Mouse (Mus musculus): ENCODE results near the gene Rassf1. TPM values are rescaled to one million over a fixed set of nuclear protein-coding genes. Genes with fewer than 3 reads are reported as not detected.

Rassf1 gene
- polyA plus RNA-seq, 1 experiment from 2014 or later: 47.7 TPM

DNA sequence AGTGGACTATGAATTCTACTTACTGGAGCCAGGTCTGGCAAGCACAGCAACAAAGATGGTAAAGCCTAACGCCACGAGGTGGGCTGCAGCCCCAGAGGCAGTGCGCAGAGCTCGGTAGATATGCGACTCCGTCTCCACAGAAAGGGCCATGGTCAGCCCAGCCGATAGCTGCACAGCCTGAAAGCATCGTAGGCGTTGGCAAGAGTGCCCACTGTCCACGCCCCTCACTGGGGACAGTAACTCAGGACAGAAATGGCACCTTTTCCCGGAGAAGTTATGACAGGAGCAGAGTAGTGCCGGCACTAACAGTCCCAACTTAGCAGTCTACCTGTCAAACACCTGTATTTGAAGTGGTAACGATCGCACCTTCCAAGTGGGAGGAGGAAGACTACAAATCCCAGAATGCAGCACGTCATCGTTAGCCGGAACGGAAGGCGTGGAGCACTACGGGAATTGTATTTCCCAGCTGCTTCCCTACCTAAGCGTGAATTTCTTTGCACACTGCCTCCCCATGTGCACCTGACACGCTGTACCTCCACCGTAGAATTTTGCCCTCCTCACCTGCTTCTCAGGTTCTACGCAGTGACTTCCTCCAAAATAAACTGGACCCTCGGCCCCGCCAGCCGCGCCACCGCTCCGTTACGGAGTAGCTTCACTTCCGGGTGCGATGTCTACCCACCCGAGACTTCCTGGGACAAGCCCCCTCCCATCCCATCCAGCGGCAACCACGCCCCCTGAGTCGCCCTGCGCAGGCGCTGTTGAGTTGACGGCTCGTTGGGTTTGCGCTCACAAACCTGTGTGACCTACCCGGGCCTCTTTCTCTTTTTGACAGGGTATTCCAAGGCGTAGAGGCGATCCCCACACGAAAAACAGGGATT is 9.6 kb upstream of the Rassf1 start, which contains the start of the genes Cyb561d2 and Nprl2:
Gene Cyb561d2, minus strand, starts transcription at position 720 of the 878 bp plus-strand sequence.
Gene Nprl2, plus strand, starts transcription at position 753 of the 878 bp plus-strand sequence.
- Histone ChIP-seq H3K4me2 (ENCODE audit: low read length) (peak within 1 kb of the TSS; percentile 94), H3K4me3 (ENCODE audit: control insufficient read depth in 1 of 2, insufficient read depth in 1 of 2, low read depth in 1 of 2, low read length in 2 of 2) (peak within 1 kb of the TSS; percentile 69 to 86), H3K9ac (ENCODE audit: low read length) (peak within 1 kb of the TSS; percentile 73), H3K4me1 (ENCODE audit: control insufficient read depth in 2 of 2, insufficient read depth in 2 of 2, low read length in 2 of 2) (peaks cover 18 to 28% of the 10 kb centered on the region in 2 experiments), H3K27ac (replicated peaks in 1 of 2; ENCODE audit: control insufficient read depth in 1 of 2, insufficient read depth in 1 of 2, low read depth in 2 of 2, low read length in 2 of 2) (peak within 1 kb of the TSS in 1 of 2 experiments; percentile 57; a peak in 2 of 4 replicates), H3K9me3 (ENCODE audit: control insufficient read depth, low read length) (no peaks in the 10 kb centered on the region), H3K27me3 (ENCODE audit: control insufficient read depth, insufficient read depth, low read length) (no peaks in the 10 kb centered on the region), H3K36me3 (ENCODE audit: control insufficient read depth, insufficient read depth, low read length) (peaks cover 54% of the 10 kb centered on the region)
- WGBS: under 1% methylated on average over 46 of the region's 46 CpGs
- ATAC-seq (ENCODE audit: insufficient number of reproducible peaks, insufficient read depth, low FRiP score, low read depth): peak; percentile 78

DNA sequence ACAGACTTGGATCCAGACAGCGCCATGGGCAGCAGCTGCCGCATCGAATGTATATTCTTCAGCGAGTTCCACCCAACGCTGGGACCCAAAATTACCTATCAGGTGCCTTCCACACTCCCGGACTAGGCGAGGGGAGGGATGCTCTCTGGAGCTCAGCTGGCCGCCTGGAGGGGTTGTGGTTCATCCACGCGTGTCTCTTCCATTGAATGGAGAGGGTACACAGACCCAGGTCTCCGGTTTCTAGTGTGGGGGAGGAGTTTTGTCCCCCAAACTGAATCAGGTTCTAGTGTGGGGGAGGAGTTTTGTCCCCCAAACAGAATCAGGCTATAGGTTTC is 9.0 kb upstream of the Rassf1 start:
- WGBS: 2% methylated on average over 11 of the region's 11 CpGs
- Histone ChIP-seq H3K4me3 (ENCODE audit: control insufficient read depth in 1 of 2, insufficient read depth in 1 of 2, low read depth in 1 of 2, low read length in 2 of 2) (peak overlapping the region; percentile 69 to 86), H3K9ac (ENCODE audit: low read length) (peak overlapping the region; percentile 73), H3K36me3 (ENCODE audit: control insufficient read depth, insufficient read depth, low read length) (peaks cover 52% of the 10 kb centered on the region), H3K9me3 (ENCODE audit: control insufficient read depth, low read length) (no peaks in the 10 kb centered on the region), H3K27ac (replicated peaks in 1 of 2; ENCODE audit: control insufficient read depth in 1 of 2, insufficient read depth in 1 of 2, low read depth in 2 of 2, low read length in 2 of 2) (peak overlapping the region in 1 of 2 experiments; percentile 31; a peak in 1 of 4 replicates), H3K4me1 (ENCODE audit: control insufficient read depth in 2 of 2, insufficient read depth in 2 of 2, low read length in 2 of 2) (peaks cover 18 to 28% of the 10 kb centered on the region in 2 experiments), H3K4me2 (ENCODE audit: low read length) (peak overlapping the region; percentile 94), H3K27me3 (ENCODE audit: control insufficient read depth, insufficient read depth, low read length) (no peaks in the 10 kb centered on the region)
- no peak for ATAC-seq (ENCODE audit: insufficient number of reproducible peaks, insufficient read depth, low FRiP score, low read depth)

DNA sequence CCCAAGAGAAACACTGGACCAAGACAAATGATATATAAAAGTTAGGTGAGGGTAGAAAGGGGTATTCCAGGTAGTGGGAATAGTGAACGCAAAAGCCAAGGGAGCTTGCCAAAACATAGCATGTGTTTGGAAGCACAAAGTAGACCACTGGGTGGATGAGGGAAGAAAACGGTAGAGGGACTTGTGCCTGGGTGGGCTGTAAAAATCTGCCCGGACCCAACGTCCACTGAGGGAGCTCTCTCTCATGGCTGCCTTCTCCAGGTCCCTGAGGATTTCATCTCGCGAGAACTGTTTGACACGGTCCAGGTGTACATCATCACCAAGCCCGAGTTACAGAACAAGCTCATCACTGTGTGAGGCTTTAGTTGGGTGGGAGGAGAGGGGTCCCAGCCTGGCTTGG is 8.6 kb upstream of the Rassf1 start:
- Histone ChIP-seq H3K27me3 (ENCODE audit: control insufficient read depth, insufficient read depth, low read length) (no peaks in the 10 kb centered on the region), H3K4me2 (ENCODE audit: low read length) (peak overlapping the region; percentile 94), H3K4me1 (ENCODE audit: control insufficient read depth in 2 of 2, insufficient read depth in 2 of 2, low read length in 2 of 2) (peaks cover 18 to 30% of the 10 kb centered on the region in 2 experiments), H3K9me3 (ENCODE audit: control insufficient read depth, low read length) (no peaks in the 10 kb centered on the region), H3K36me3 (ENCODE audit: control insufficient read depth, insufficient read depth, low read length) (peaks cover 48% of the 10 kb centered on the region), H3K27ac (replicated peaks in 1 of 2; ENCODE audit: control insufficient read depth in 1 of 2, insufficient read depth in 1 of 2, low read depth in 2 of 2, low read length in 2 of 2) (no peak overlapping the region), H3K9ac (ENCODE audit: low read length) (peak overlapping the region; percentile 73), H3K4me3 (ENCODE audit: control insufficient read depth in 1 of 2, insufficient read depth in 1 of 2, low read depth in 1 of 2, low read length in 2 of 2) (peak overlapping the region; percentile 69 to 86)
- 41% methylated on average over 8 of the region's 8 CpGs for WGBS
- no peak for ATAC-seq (ENCODE audit: insufficient number of reproducible peaks, insufficient read depth, low FRiP score, low read depth)

DNA sequence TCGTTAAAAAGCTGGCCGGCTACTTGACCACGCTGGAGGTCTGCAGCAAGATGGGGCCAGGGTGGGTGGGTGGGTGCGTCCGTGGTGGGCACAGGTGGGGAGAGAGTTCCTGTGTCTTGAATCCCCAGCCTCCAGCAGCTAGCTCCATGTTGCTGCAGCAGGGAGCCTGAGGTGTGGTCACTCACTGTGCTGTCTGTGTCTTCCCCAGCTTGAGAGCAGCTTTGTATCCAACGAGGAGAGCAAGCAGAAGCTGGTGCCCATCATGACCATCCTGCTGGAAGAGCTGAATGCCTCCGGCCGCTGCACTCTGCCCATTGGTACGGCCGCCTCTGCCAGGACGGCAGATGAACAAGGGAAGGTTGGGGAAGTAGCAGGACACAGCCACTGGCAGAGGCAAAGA is 8.1 kb upstream of the Rassf1 start:
- H3K4me2 ChIP-seq (ENCODE audit: low read length): no peak overlapping the region
- H3K27me3 ChIP-seq (ENCODE audit: control insufficient read depth, insufficient read depth, low read length): no peaks in the 10 kb centered on the region
- H3K4me3 ChIP-seq (ENCODE audit: control insufficient read depth in 1 of 2, insufficient read depth in 1 of 2, low read depth in 1 of 2, low read length in 2 of 2): no peak overlapping the region
- H3K9ac ChIP-seq (ENCODE audit: low read length): no peak overlapping the region
- ATAC-seq (ENCODE audit: insufficient number of reproducible peaks, insufficient read depth, low FRiP score, low read depth): no peak
- peaks cover 18 to 30% of the 10 kb centered on the region in 2 experiments for H3K4me1 ChIP-seq (ENCODE audit: control insufficient read depth in 2 of 2, insufficient read depth in 2 of 2, low read length in 2 of 2)
- WGBS: 82% methylated on average over 11 of the region's 11 CpGs
- peaks cover 42% of the 10 kb centered on the region for H3K36me3 ChIP-seq (ENCODE audit: control insufficient read depth, insufficient read depth, low read length)
- no peaks in the 10 kb centered on the region for H3K9me3 ChIP-seq (ENCODE audit: control insufficient read depth, low read length)
- H3K27ac ChIP-seq (replicated peaks in 1 of 2; ENCODE audit: control insufficient read depth in 1 of 2, insufficient read depth in 1 of 2, low read depth in 2 of 2, low read length in 2 of 2): no peak overlapping the region

DNA sequence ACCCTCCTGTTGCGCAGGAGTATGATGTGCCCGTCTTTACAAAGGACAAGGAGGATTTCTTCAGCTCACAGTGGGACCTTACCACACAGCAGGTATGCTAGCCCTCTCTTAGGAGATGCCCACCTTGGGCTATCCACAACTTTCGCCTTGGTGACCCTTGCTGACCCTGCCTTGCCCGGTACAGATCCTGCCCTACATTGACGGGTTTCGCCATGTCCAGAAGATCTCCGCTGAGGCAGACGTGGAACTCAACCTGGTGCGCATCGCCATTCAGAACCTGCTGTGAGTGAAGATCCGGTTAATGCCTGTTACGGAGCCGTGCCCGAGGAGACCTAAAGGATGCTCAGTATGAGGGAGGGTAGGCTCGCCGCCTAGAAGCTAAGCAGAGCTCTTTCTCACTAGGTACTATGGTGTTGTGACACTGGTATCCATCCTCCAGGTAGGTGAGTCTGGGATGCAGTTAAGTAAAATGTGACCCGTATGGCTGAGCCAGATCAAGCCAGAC is 7.1 kb upstream of the Rassf1 start:
- Histone ChIP-seq H3K4me3 (ENCODE audit: control insufficient read depth in 1 of 2, insufficient read depth in 1 of 2, low read depth in 1 of 2, low read length in 2 of 2) (no peak overlapping the region), H3K36me3 (ENCODE audit: control insufficient read depth, insufficient read depth, low read length) (peaks cover 33% of the 10 kb centered on the region), H3K4me1 (ENCODE audit: control insufficient read depth in 2 of 2, insufficient read depth in 2 of 2, low read length in 2 of 2) (peaks cover 18 to 30% of the 10 kb centered on the region in 2 experiments), H3K27me3 (ENCODE audit: control insufficient read depth, insufficient read depth, low read length) (no peaks in the 10 kb centered on the region), H3K27ac (replicated peaks in 1 of 2; ENCODE audit: control insufficient read depth in 1 of 2, insufficient read depth in 1 of 2, low read depth in 2 of 2, low read length in 2 of 2) (no peak overlapping the region), H3K9me3 (ENCODE audit: control insufficient read depth, low read length) (no peaks in the 10 kb centered on the region), H3K9ac (ENCODE audit: low read length) (no peak overlapping the region), H3K4me2 (ENCODE audit: low read length) (no peak overlapping the region)
- 91% methylated on average over 17 of the region's 17 CpGs for WGBS
- ATAC-seq (ENCODE audit: insufficient number of reproducible peaks, insufficient read depth, low FRiP score, low read depth): no peak

DNA sequence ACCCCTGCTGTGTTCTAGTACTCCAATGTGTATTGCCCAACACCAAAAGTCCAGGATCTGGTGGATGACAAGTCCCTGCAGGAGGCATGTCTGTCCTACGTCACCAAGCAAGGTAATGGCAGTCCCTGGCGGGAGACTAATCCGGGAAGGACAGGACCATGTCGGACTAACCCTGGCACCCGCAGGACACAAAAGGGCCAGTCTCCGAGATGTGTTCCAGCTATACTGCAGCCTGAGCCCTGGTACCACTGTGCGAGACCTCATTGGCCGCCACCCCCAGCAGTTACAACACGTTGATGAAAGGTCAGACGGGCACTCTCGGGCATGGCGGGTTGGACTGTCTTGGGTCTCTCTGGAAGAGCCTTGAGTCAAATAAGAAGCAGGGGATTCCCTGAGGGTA is 6.6 kb upstream of the Rassf1 start:
- ATAC-seq (ENCODE audit: insufficient number of reproducible peaks, insufficient read depth, low FRiP score, low read depth): no peak

DNA sequence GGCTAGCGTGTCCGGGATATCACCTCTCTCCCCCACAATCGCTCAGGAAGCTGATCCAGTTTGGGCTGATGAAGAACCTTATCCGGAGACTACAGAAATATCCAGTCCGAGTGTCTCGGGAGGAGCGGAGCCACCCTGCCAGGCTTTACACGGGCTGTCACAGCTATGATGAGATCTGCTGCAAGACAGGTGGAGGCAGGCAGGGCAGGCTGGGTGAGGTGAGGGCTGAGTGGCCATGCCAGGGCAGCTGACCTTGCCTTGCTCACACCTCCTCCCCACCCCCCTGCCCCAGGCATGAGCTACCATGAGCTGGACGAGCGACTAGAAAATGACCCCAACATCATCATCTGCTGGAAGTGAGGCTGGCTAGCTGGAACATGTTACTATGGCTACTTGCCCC is 6.2 kb upstream of the Rassf1 start:
- 83% methylated on average over 10 of the region's 10 CpGs for WGBS
- Histone ChIP-seq H3K4me3 (ENCODE audit: control insufficient read depth in 1 of 2, insufficient read depth in 1 of 2, low read depth in 1 of 2, low read length in 2 of 2) (no peak overlapping the region), H3K4me2 (ENCODE audit: low read length) (no peak overlapping the region), H3K27me3 (ENCODE audit: control insufficient read depth, insufficient read depth, low read length) (peaks cover 4% of the 10 kb centered on the region), H3K27ac (replicated peaks in 1 of 2; ENCODE audit: control insufficient read depth in 1 of 2, insufficient read depth in 1 of 2, low read depth in 2 of 2, low read length in 2 of 2) (no peak overlapping the region), H3K4me1 (ENCODE audit: control insufficient read depth in 2 of 2, insufficient read depth in 2 of 2, low read length in 2 of 2) (peaks cover 18 to 30% of the 10 kb centered on the region in 2 experiments), H3K9ac (ENCODE audit: low read length) (no peak overlapping the region), H3K36me3 (ENCODE audit: control insufficient read depth, insufficient read depth, low read length) (peaks cover 24% of the 10 kb centered on the region), H3K9me3 (ENCODE audit: control insufficient read depth, low read length) (no peaks in the 10 kb centered on the region)
- no peak for ATAC-seq (ENCODE audit: insufficient number of reproducible peaks, insufficient read depth, low FRiP score, low read depth)

More for the DNA sequence above, 6.6 kb upstream of the Rassf1 start:
- 88% methylated on average over 12 of the region's 12 CpGs for WGBS
- Histone ChIP-seq H3K4me1 (ENCODE audit: control insufficient read depth in 2 of 2, insufficient read depth in 2 of 2, low read length in 2 of 2) (peaks cover 18 to 30% of the 10 kb centered on the region in 2 experiments), H3K36me3 (ENCODE audit: control insufficient read depth, insufficient read depth, low read length) (peaks cover 28% of the 10 kb centered on the region), H3K9me3 (ENCODE audit: control insufficient read depth, low read length) (no peaks in the 10 kb centered on the region), H3K9ac (ENCODE audit: low read length) (no peak overlapping the region), H3K27ac (replicated peaks in 1 of 2; ENCODE audit: control insufficient read depth in 1 of 2, insufficient read depth in 1 of 2, low read depth in 2 of 2, low read length in 2 of 2) (no peak overlapping the region), H3K4me3 (ENCODE audit: control insufficient read depth in 1 of 2, insufficient read depth in 1 of 2, low read depth in 1 of 2, low read length in 2 of 2) (no peak overlapping the region), H3K4me2 (ENCODE audit: low read length) (no peak overlapping the region), H3K27me3 (ENCODE audit: control insufficient read depth, insufficient read depth, low read length) (peaks cover 3% of the 10 kb centered on the region; the same call in 1 of the 2 replicates)

Data from heart, embryonic 14.5 days (tissue).